Mouse (Mus musculus): Measurements from ENCODE around the gene Tfe3. TPM values are rescaled to one million over a fixed set of nuclear protein-coding genes. Genes with fewer than 3 reads are reported as not detected.
A peak's percentile ranks its signal among the peaks of the same experiment; 100 is the strongest.

Tfe3 gene
- polyA plus RNA-seq, 1 experiment from 2014 or later = 14.5 TPM

GRCm38 (mm10) chrX:7775501-7776205, 13.3 kb downstream of the Tfe3 start:
- no peak for ATAC-seq (ENCODE audit: insufficient number of reproducible peaks, insufficient read depth, low FRiP score, low read depth)
- no peaks in the 10 kb centered on the region for H3K4me1 ChIP-seq (ENCODE audit: control insufficient read depth in 2 of 2, insufficient read depth in 2 of 2, low read length in 2 of 2)
- no peaks in the 10 kb centered on the region for H3K9me3 ChIP-seq (ENCODE audit: control insufficient read depth, low read length)
- WGBS = 66% methylated on average over 9 of the region's 9 CpGs
- H3K9ac ChIP-seq (ENCODE audit: low read length) = no peak overlapping the region
- no peak overlapping the region for H3K27ac ChIP-seq (replicated peaks in 1 of 2; ENCODE audit: control insufficient read depth in 1 of 2, insufficient read depth in 1 of 2, low read depth in 2 of 2, low read length in 2 of 2)
- no peaks in the 10 kb centered on the region for H3K27me3 ChIP-seq (ENCODE audit: control insufficient read depth, insufficient read depth, low read length)
- H3K4me3 ChIP-seq (ENCODE audit: control insufficient read depth in 1 of 2, insufficient read depth in 1 of 2, low read depth in 1 of 2, low read length in 2 of 2) = no peak overlapping the region
- H3K36me3 ChIP-seq (ENCODE audit: control insufficient read depth, insufficient read depth, low read length) = peaks cover 35% of the 10 kb centered on the region
- no peak overlapping the region for H3K4me2 ChIP-seq (ENCODE audit: low read length)

- peaks cover 26% of the 10 kb centered on the region for H3K36me3 ChIP-seq (ENCODE audit: control insufficient read depth, insufficient read depth, low read length)
- no peaks in the 10 kb centered on the region for H3K27me3 ChIP-seq (ENCODE audit: control insufficient read depth, insufficient read depth, low read length)
- no peaks in the 10 kb centered on the region for H3K9me3 ChIP-seq (ENCODE audit: control insufficient read depth, low read length)
- ATAC-seq (ENCODE audit: insufficient number of reproducible peaks, insufficient read depth, low FRiP score, low read depth) = no peak
- 41% methylated on average over 8 of the region's 8 CpGs for WGBS
- no peak overlapping the region for H3K4me3 ChIP-seq (ENCODE audit: control insufficient read depth in 1 of 2, insufficient read depth in 1 of 2, low read depth in 1 of 2, low read length in 2 of 2)
- H3K4me1 ChIP-seq (ENCODE audit: control insufficient read depth in 2 of 2, insufficient read depth in 2 of 2, low read length in 2 of 2) = no peaks in the 10 kb centered on the region
- no peak overlapping the region for H3K4me2 ChIP-seq (ENCODE audit: low read length)
- H3K9ac ChIP-seq (ENCODE audit: low read length) = no peak overlapping the region
- H3K27ac ChIP-seq (replicated peaks in 1 of 2; ENCODE audit: control insufficient read depth in 1 of 2, insufficient read depth in 1 of 2, low read depth in 2 of 2, low read length in 2 of 2) = no peak overlapping the region
Measured at GRCm38 (mm10) chrX:7776329-7777082, 14.1 kb downstream of the Tfe3 start.

GRCm38 (mm10) chrX:7778450-7779244, 16.3 kb downstream of the Tfe3 start:
- 59% methylated on average over 7 of the region's 7 CpGs for WGBS
- Histone ChIP-seq H3K36me3 (ENCODE audit: control insufficient read depth, insufficient read depth, low read length) (peaks cover 10% of the 10 kb centered on the region), H3K27me3 (ENCODE audit: control insufficient read depth, insufficient read depth, low read length) (no peaks in the 10 kb centered on the region), H3K9me3 (ENCODE audit: control insufficient read depth, low read length) (no peaks in the 10 kb centered on the region), H3K4me1 (ENCODE audit: control insufficient read depth in 2 of 2, insufficient read depth in 2 of 2, low read length in 2 of 2) (no peaks in the 10 kb centered on the region), H3K4me2 (ENCODE audit: low read length) (no peak overlapping the region), H3K27ac (replicated peaks in 1 of 2; ENCODE audit: control insufficient read depth in 1 of 2, insufficient read depth in 1 of 2, low read depth in 2 of 2, low read length in 2 of 2) (no peak overlapping the region), H3K9ac (ENCODE audit: low read length) (no peak overlapping the region), H3K4me3 (ENCODE audit: control insufficient read depth in 1 of 2, insufficient read depth in 1 of 2, low read depth in 1 of 2, low read length in 2 of 2) (no peak overlapping the region)
- ATAC-seq (ENCODE audit: insufficient number of reproducible peaks, insufficient read depth, low FRiP score, low read depth) = no peak

- ATAC-seq (ENCODE audit: insufficient number of reproducible peaks, insufficient read depth, low FRiP score, low read depth) = no peak
- H3K27ac ChIP-seq (replicated peaks in 1 of 2; ENCODE audit: control insufficient read depth in 1 of 2, insufficient read depth in 1 of 2, low read depth in 2 of 2, low read length in 2 of 2) = no peak overlapping the region
- H3K9ac ChIP-seq (ENCODE audit: low read length) = no peak overlapping the region
- peaks cover 3% of the 10 kb centered on the region for H3K36me3 ChIP-seq (ENCODE audit: control insufficient read depth, insufficient read depth, low read length)
- H3K4me1 ChIP-seq (ENCODE audit: control insufficient read depth in 2 of 2, insufficient read depth in 2 of 2, low read length in 2 of 2) = no peaks in the 10 kb centered on the region
- H3K9me3 ChIP-seq (ENCODE audit: control insufficient read depth, low read length) = no peaks in the 10 kb centered on the region
- no peaks in the 10 kb centered on the region for H3K27me3 ChIP-seq (ENCODE audit: control insufficient read depth, insufficient read depth, low read length)
- no peak overlapping the region for H3K4me2 ChIP-seq (ENCODE audit: low read length)
- H3K4me3 ChIP-seq (ENCODE audit: control insufficient read depth in 1 of 2, insufficient read depth in 1 of 2, low read depth in 1 of 2, low read length in 2 of 2) = no peak overlapping the region
- WGBS = 15% methylated on average over 3 of the region's 3 CpGs
Measured at GRCm38 (mm10) chrX:7779294-7779693, 16.9 kb downstream of the Tfe3 start.

- no peak overlapping the region for H3K27ac ChIP-seq (replicated peaks in 1 of 2; ENCODE audit: control insufficient read depth in 1 of 2, insufficient read depth in 1 of 2, low read depth in 2 of 2, low read length in 2 of 2)
- no peaks in the 10 kb centered on the region for H3K36me3 ChIP-seq (ENCODE audit: control insufficient read depth, insufficient read depth, low read length)
- no peaks in the 10 kb centered on the region for H3K9me3 ChIP-seq (ENCODE audit: control insufficient read depth, low read length)
- no peak overlapping the region for H3K4me3 ChIP-seq (ENCODE audit: control insufficient read depth in 1 of 2, insufficient read depth in 1 of 2, low read depth in 1 of 2, low read length in 2 of 2)
- 69% methylated on average over 4 of the region's 4 CpGs for WGBS
- no peaks in the 10 kb centered on the region for H3K27me3 ChIP-seq (ENCODE audit: control insufficient read depth, insufficient read depth, low read length)
- H3K9ac ChIP-seq (ENCODE audit: low read length) = no peak overlapping the region
- no peaks in the 10 kb centered on the region for H3K4me1 ChIP-seq (ENCODE audit: control insufficient read depth in 2 of 2, insufficient read depth in 2 of 2, low read length in 2 of 2)
- no peak for ATAC-seq (ENCODE audit: insufficient number of reproducible peaks, insufficient read depth, low FRiP score, low read depth)
- H3K4me2 ChIP-seq (ENCODE audit: low read length) = no peak overlapping the region
Measured at GRCm38 (mm10) chrX:7782603-7783092, 20.3 kb downstream of the Tfe3 start.

GRCm38 (mm10) chrX:7789542-7790136, 27.3 kb downstream of the Tfe3 start, which contains the start of gene Gripap1:
Gene Gripap1 (plus strand): TSS chrX:7789765.
- 0 out of 2 replicates have a peak, but pooled peaks cover 5% of the 10 kb centered on the region for H3K36me3 ChIP-seq (ENCODE audit: control insufficient read depth, insufficient read depth, low read length)
- no peaks in the 10 kb centered on the region; a peak in 1 of 4 replicates for H3K4me1 ChIP-seq (ENCODE audit: control insufficient read depth in 2 of 2, insufficient read depth in 2 of 2, low read length in 2 of 2)
- no peaks in the 10 kb centered on the region for H3K27me3 ChIP-seq (ENCODE audit: control insufficient read depth, insufficient read depth, low read length)
- peak within 1 kb of the TSS; percentile 64 for H3K4me2 ChIP-seq (ENCODE audit: low read length)
- H3K4me3 ChIP-seq (ENCODE audit: control insufficient read depth in 1 of 2, insufficient read depth in 1 of 2, low read depth in 1 of 2, low read length in 2 of 2) = peak within 1 kb of the TSS; percentile 55 to 70
- H3K9me3 ChIP-seq (ENCODE audit: control insufficient read depth, low read length) = no peaks in the 10 kb centered on the region
- ATAC-seq (ENCODE audit: insufficient number of reproducible peaks, insufficient read depth, low FRiP score, low read depth) = peak; percentile 61
- 15% methylated on average over 24 of the region's 24 CpGs for WGBS
- H3K9ac ChIP-seq (ENCODE audit: low read length) = peak within 1 kb of the TSS; percentile 69
- H3K27ac ChIP-seq (replicated peaks in 1 of 2; ENCODE audit: control insufficient read depth in 1 of 2, insufficient read depth in 1 of 2, low read depth in 2 of 2, low read length in 2 of 2) = no peak within 1 kb of the TSS

GRCm38 (mm10) chrX:7790309-7790708, 27.9 kb downstream of the Tfe3 start:
- Histone ChIP-seq H3K9me3 (ENCODE audit: control insufficient read depth, low read length) (no peaks in the 10 kb centered on the region), H3K4me2 (ENCODE audit: low read length) (peak overlapping the region; percentile 64), H3K27me3 (ENCODE audit: control insufficient read depth, insufficient read depth, low read length) (no peaks in the 10 kb centered on the region), H3K4me3 (ENCODE audit: control insufficient read depth in 1 of 2, insufficient read depth in 1 of 2, low read depth in 1 of 2, low read length in 2 of 2) (peak overlapping the region; percentile 55 to 70), H3K9ac (ENCODE audit: low read length) (peak overlapping the region; percentile 69), H3K27ac (replicated peaks in 1 of 2; ENCODE audit: control insufficient read depth in 1 of 2, insufficient read depth in 1 of 2, low read depth in 2 of 2, low read length in 2 of 2) (no peak overlapping the region), H3K4me1 (ENCODE audit: control insufficient read depth in 2 of 2, insufficient read depth in 2 of 2, low read length in 2 of 2) (no peaks in the 10 kb centered on the region; a peak in 1 of 4 replicates), H3K36me3 (ENCODE audit: control insufficient read depth, insufficient read depth, low read length) (0 out of 2 replicates have a peak, but pooled peaks cover 5% of the 10 kb centered on the region)
- 22% methylated on average over 5 of the region's 5 CpGs for WGBS
- ATAC-seq (ENCODE audit: insufficient number of reproducible peaks, insufficient read depth, low FRiP score, low read depth) = no peak
